Mouse (Mus musculus) stomach, postnatal 0 days (tissue): ENCODE data around the gene Hist1h1d. TPM values are rescaled to one million over a fixed set of nuclear protein-coding genes. Genes with fewer than 3 reads are reported as not detected.

Experiments used
- ATAC-seq: fragments of 200-750 bp; cut with Nextera tagmentation; 2 replicates; pipeline ENCODE4 v1.8.0; 2017; ENCODE audit not compliant: low FRiP score, low TSS enrichment
- DNase-seq: peaks from one replicate; pipeline ENCODE4 v3.0.0-alpha.2; 2016; ENCODE audit warnings: low spot score
- H3K27ac ChIP-seq: fragments of 300-500 bp; sonication (generic); replicated peaks from 2 replicates; pipeline ENCODE4 v1.5.1; 2014; ENCODE audit warnings: mild to moderate bottlenecking, control low read depth
- H3K27me3 ChIP-seq: fragments of 300-500 bp; sonication (generic); 2 replicates; pipeline ENCODE4 v1.6.1; 2014; ENCODE audit warnings: low read length; ENCODE audit not compliant: control insufficient read depth, insufficient read depth
- H3K36me3 ChIP-seq: fragments of 300-500 bp; sonication (generic); 2 replicates; pipeline ENCODE4 v1.6.1; 2014; ENCODE audit warnings: low read length, mixed read lengths; ENCODE audit not compliant: control insufficient read depth, insufficient read depth
- H3K4me1 ChIP-seq: fragments of 300-500 bp; sonication (generic); replicated peaks from 2 replicates; pipeline ENCODE4 v1.6.1; 2014; ENCODE audit warnings: antibody characterized with exemption; ENCODE audit not compliant: control insufficient read depth, insufficient read depth
- H3K4me2 ChIP-seq: fragments of 300-500 bp; sonication (generic); replicated peaks from 2 replicates; pipeline ENCODE4 v1.6.1; 2014; ENCODE audit warnings: low read depth, mild to moderate bottlenecking, control low read depth, moderate library complexity
- H3K4me3 ChIP-seq: fragments of 300-500 bp; sonication (generic); 2 replicates; pipeline ENCODE4 v1.5.1; 2014; ENCODE audit warnings: low read depth, low read length, control low read depth
- H3K9ac ChIP-seq: fragments of 300-500 bp; sonication (generic); 2 replicates; pipeline ENCODE4 v1.6.1; 2014; ENCODE audit warnings: mild to moderate bottlenecking, low read length, control low read depth, mixed read lengths
- H3K9me3 ChIP-seq: fragments of 300-500 bp; sonication (generic); 2 replicates; pipeline ENCODE4 v1.6.1; 2016; ENCODE audit warnings: low read length; ENCODE audit not compliant: control insufficient read depth
- CTCF ChIP-seq: IDR thresholded peaks from 2 replicates; pipeline ENCODE4 v1.5.1; 2016; ENCODE audit warnings: antibody characterized with exemption, low read depth, mild to moderate bottlenecking, moderate library complexity
- EP300 ChIP-seq: optimal IDR thresholded peaks from 2 replicates; pipeline ENCODE3; 2016; ENCODE audit warnings: antibody characterized with exemption
- WGBS: fragments of 180-500 bp; shearing (Covaris S2); extraction: QIAGEN DNeasy Blood & Tissue Kit; methylation state at CpG from one replicate; pipeline ENCODE4 v1.1.7; 2014; 5-methylcytosine and 5-hydroxymethylcytosine counted together
- polyA plus RNA-seq: library from polyadenylated mRNA; unstranded; fragments of >200 nt; fragmentation: Nextera tagmentation; extraction: Ambion mirVana; gene quantifications from 2 replicates; pipeline ENCODE4 v1.2.1, GENCODE M21; 2015

Gene Hist1h1d
- polyA plus RNA-seq: 0.22 and 0.34 TPM in 2 replicates

DNA sequence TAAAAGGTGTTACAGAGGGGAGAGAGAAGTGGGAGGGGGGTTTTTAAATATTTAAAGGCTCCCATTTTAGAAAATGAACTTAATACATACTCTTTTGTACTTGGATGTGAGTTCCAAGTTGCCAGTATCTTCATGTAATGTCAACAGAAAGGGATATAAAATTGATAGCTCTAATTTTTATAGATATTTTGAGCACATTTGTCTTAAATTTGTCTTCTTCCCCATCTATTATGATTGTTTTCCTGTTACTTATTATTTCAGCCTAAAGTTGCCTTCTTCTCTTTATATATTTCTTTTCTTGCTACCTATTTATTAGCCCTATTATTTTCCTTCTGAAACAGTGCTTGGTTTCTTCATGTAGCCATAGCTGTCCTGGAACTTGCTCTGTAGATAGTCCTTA, at the start of gene Hist1h1d:
Gene Hist1h1d (plus strand): TSS at position 301 of the 400 bp plus-strand sequence.
- no peaks in the 10 kb centered on the region for H3K27me3 ChIP-seq
- no peak within 1 kb of the TSS for H3K4me3 ChIP-seq
- peak within 1 kb of the TSS; percentile 85 for H3K27ac ChIP-seq
- no peak for DNase-seq
- peak within 1 kb of the TSS; percentile 57 for H3K4me2 ChIP-seq
- no peaks in the 10 kb centered on the region for H3K36me3 ChIP-seq
- no peaks in the 10 kb centered on the region for H3K9me3 ChIP-seq
- no peak for ATAC-seq
- no peaks in the 10 kb centered on the region for H3K4me1 ChIP-seq
- TF ChIP-seq CTCF (no peak), EP300 (no peak)
- no peak within 1 kb of the TSS for H3K9ac ChIP-seq

DNA sequence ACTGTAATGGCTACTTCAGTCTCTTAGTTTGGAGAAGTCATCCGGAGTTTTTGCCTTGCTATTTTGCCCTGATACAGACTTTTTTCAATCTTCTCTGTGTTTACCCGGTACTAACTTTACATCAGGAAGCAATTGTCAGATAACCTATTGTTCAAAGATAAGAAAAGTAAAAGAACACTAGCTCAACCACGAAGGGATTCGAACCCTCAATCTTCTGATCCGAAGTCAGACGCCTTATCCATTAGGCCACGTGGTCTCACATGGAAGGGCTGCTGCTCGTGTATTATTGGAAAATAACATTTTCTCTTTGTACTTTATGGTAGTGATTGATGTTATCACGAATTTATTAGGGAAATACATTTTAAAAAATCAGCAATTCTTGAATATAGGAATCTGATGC, 49.3 kb upstream of the Hist1h1d start:
- Histone ChIP-seq H3K4me1 (no peaks in the 10 kb centered on the region), H3K9me3 (no peaks in the 10 kb centered on the region), H3K4me2 (no peak overlapping the region), H3K36me3 (no peaks in the 10 kb centered on the region), H3K27me3 (no peaks in the 10 kb centered on the region), H3K9ac (no peak overlapping the region), H3K4me3 (no peak overlapping the region), H3K27ac (no peak overlapping the region)
- ATAC-seq (no peak), DNase-seq (peak; percentile 38)
- TF ChIP-seq EP300 (no peak), CTCF (no peak)
- WGBS: 7% methylated on average over 9 of the region's 9 CpGs

DNA sequence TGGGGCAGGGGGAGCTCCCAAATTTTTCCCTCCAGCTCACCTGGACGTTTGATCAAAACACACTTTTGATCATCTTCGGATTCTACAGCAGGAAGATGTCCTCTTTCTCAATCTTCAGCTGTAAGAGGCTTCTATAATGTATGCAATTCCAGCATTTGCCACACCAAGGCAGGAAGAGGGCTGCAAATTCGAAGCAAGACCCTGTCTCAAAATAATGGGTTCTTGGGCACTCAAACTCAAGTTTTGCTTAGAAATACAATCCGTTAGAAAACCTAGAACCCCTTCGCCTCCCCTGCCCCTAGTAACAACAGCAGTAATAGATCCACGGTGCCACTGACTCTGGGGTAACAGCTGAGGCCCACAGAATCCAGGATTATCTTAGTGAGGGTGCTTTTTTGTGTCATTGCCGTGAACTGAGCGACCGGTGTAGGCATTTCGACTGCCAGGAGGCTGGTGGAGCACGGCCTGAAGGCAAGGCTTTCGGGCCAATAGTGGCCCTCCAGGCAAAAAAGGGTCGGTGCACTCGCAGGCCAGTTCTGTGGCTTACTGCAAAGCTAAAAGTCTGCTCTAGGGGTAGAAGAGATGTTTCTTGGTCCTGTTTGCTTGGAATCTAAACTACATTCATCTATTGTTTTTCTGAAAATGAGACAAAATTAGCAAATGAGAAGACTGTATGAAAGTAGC, 47.3 kb upstream of the Hist1h1d start:
- 32% methylated on average over 14 of the region's 14 CpGs for WGBS
- no peak overlapping the region for H3K4me3 ChIP-seq
- TF ChIP-seq CTCF (no peak), EP300 (no peak)
- no peaks in the 10 kb centered on the region for H3K36me3 ChIP-seq
- H3K4me2 ChIP-seq: peak overlapping the region; percentile 30
- DNase-seq: no peak
- H3K27ac ChIP-seq: no peak overlapping the region
- no peaks in the 10 kb centered on the region for H3K4me1 ChIP-seq
- no peaks in the 10 kb centered on the region for H3K9me3 ChIP-seq
- no peak overlapping the region for H3K9ac ChIP-seq
- ATAC-seq: no peak
- no peaks in the 10 kb centered on the region for H3K27me3 ChIP-seq

DNA sequence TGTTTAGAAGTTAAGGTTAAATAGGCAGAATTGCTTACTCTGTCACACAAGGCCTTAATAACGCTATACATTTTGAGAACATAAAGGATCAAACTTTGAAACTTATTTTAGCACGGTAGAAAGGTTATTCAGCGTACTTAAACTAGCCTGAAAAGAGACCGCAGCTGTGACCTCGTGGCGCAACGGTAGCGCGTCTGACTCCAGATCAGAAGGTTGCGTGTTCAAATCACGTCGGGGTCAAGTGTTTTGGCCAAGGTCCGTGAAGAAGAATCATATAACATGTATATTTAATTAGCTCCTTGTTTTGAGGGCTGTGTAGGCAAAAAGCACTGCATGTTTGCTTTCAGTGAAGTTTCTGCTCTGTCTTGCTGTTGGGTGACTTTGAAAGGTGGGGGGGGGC, 46.7 kb upstream of the Hist1h1d start:
- peak overlapping the region; percentile 30; the same call in 1 of the 2 replicates for H3K4me2 ChIP-seq
- H3K27ac ChIP-seq: no peak overlapping the region
- no peak overlapping the region for H3K9ac ChIP-seq
- no peak overlapping the region for H3K4me3 ChIP-seq
- H3K36me3 ChIP-seq: no peaks in the 10 kb centered on the region
- ATAC-seq (0 out of 2 replicates have a peak, but pooled peaks have one; percentile 24), DNase-seq (peak; percentile 49)
- H3K4me1 ChIP-seq: no peaks in the 10 kb centered on the region
- WGBS: 31% methylated on average over 13 of the region's 13 CpGs
- no peaks in the 10 kb centered on the region for H3K27me3 ChIP-seq
- no peaks in the 10 kb centered on the region for H3K9me3 ChIP-seq
- no peak for TF ChIP-seq EP300
- TF ChIP-seq CTCF: no peak

DNA sequence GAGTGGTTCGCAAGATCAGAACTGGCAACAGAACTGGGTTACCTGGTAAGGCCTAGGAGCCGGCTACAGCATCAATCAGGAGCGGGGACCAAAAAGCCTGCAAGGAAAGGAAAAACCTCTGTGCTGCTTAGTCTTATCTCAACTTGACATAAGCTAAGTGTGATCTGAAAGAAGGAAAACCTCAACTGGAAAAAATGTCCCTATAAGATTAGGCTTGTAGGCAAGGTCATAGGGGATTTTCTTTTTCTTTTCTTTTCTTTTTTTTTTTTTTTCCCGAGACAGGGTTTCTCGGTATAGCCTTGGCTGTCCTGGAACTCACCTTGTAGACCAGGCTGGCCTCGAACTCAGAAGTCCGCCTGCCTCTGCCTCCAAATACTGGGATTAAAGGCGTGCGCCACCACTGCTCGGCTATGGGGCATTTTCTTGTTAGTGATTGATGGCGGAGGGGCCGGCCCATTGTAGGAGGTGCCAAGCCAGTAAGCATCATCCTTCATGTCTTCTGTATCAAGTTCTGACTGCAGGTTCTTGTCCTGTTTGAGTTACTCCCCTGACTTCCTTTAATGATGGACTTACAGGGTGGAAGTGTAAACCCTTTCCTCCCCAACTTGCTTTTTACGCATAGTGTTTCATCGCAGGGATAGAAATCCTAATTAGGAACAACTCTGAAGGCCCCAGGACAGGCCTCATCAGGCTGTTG, 46.1 kb upstream of the Hist1h1d start:
- WGBS: 48% methylated on average over 14 of the region's 14 CpGs
- no peaks in the 10 kb centered on the region for H3K27me3 ChIP-seq
- H3K9ac ChIP-seq: no peak overlapping the region
- no peaks in the 10 kb centered on the region for H3K36me3 ChIP-seq
- DNase-seq (no peak), ATAC-seq (peak; percentile 29; the same call in 1 of the 2 replicates)
- TF ChIP-seq EP300 (no peak), CTCF (no peak)
- no peak overlapping the region for H3K27ac ChIP-seq
- H3K4me3 ChIP-seq: no peak overlapping the region
- H3K4me2 ChIP-seq: no peak overlapping the region
- H3K4me1 ChIP-seq: no peaks in the 10 kb centered on the region
- H3K9me3 ChIP-seq: no peaks in the 10 kb centered on the region

DNA sequence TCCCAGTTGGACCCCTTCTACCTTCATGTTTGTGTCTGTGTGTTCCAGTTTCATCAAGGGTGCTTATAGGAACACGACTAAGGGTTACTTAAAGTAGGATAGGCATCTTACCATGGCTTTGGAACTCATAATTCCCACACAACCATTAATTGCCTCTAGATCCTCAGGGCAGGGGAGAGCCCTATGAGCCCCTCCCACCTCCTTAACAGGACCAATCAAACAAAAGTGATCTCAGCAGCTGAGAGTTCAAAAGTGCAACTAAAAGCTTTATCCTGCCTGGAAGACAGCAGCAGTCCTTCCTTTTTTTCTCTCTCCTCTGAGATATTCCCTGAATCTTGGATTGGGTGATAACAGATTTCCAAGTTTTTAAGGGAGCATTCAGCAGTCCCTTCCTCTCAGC, 42.9 kb upstream of the Hist1h1d start:
- Histone ChIP-seq H3K4me2 (no peak overlapping the region), H3K4me3 (no peak overlapping the region), H3K27ac (no peak overlapping the region), H3K36me3 (no peaks in the 10 kb centered on the region), H3K9ac (no peak overlapping the region), H3K4me1 (no peaks in the 10 kb centered on the region), H3K9me3 (no peaks in the 10 kb centered on the region), H3K27me3 (no peaks in the 10 kb centered on the region)
- WGBS: 28% methylated on average over 1 of the region's 1 CpGs
- DNase-seq (no peak), ATAC-seq (no peak)
- TF ChIP-seq CTCF (no peak), EP300 (no peak)
